Mouse (Mus musculus) heart, adult 8-10 months (tissue): ENCODE data around the gene Pip4k2b. TPM values are rescaled to one million over a fixed set of nuclear protein-coding genes. Genes with fewer than 3 reads are reported as not detected.
A peak's percentile ranks its signal among the peaks of the same experiment; 100 is the strongest.
"Not testable (repeated sequence)": the region's sequence is repeated elsewhere in the genome, so short reads cannot be mapped to it uniquely, and the experiment has no call there.

Experiments used
- DNase-seq: peaks from one replicate; pipeline ENCODE4 v3.0.0; 2022; ENCODE audit warnings: low spot score
- total RNA-seq, 4 experiments: library from RNA; stranded (reverse); gene quantifications; 2 replicates each; pipeline ENCODE4 v1.2.4; 2022

Pip4k2b gene
- 10 to 100 TPM; 21.9 to 26.6 (median 25.6) TPM for total RNA-seq

GRCm38 (mm10) chr11:97744063-97744717 lies at the start of gene Pip4k2b:
TSS of gene Pip4k2b (minus strand) at chr11:97744704.
- DNase-seq, result no peak

GRCm38 (mm10) chr11:97793165-97793564 lies 48.7 kb upstream of the Pip4k2b start:
- peak; percentile 78 for DNase-seq

GRCm38 (mm10) chr11:97790778-97791438 lies 46.4 kb upstream of the Pip4k2b start:
- not testable (repeated sequence) for DNase-seq

GRCm38 (mm10) chr11:97789727-97790126 lies 45.2 kb upstream of the Pip4k2b start:
- DNase-seq, result no peak

- DNase-seq, result no peak
These were observed 43.5 kb upstream of the Pip4k2b start for GRCm38 (mm10) chr11:97787961-97788360.

GRCm38 (mm10) chr11:97782564-97782895 lies 38.0 kb upstream of the Pip4k2b start:
- no peak for DNase-seq

- DNase-seq, result peak; percentile 99
These were observed 37.5 kb upstream of the Pip4k2b start, which contains the start of gene Rpl23 for GRCm38 (mm10) chr11:97781832-97782563. TSS of gene Rpl23 (minus strand) at chr11:97782437.

- no peak for DNase-seq
These were observed 37.0 kb upstream of the Pip4k2b start for GRCm38 (mm10) chr11:97781478-97781831.

- no peak for DNase-seq
These were observed 35.6 kb upstream of the Pip4k2b start for GRCm38 (mm10) chr11:97779968-97780701.

GRCm38 (mm10) chr11:97778918-97779317 lies 34.4 kb upstream of the Pip4k2b start:
- DNase-seq, result no peak

GRCm38 (mm10) chr11:97777129-97777529 lies 32.6 kb upstream of the Pip4k2b start:
- DNase-seq, result no peak

GRCm38 (mm10) chr11:97776497-97777128 lies 32.1 kb upstream of the Pip4k2b start:
- DNase-seq, result no peak

GRCm38 (mm10) chr11:97775808-97776496 lies 31.4 kb upstream of the Pip4k2b start, which contains the start of gene 1700001P01Rik:
TSS of gene 1700001P01Rik (minus strand) at chr11:97775918.
- no peak for DNase-seq

GRCm38 (mm10) chr11:97775186-97775585 lies 30.7 kb upstream of the Pip4k2b start:
- no peak for DNase-seq

GRCm38 (mm10) chr11:97771410-97771809 lies 26.9 kb upstream of the Pip4k2b start:
- DNase-seq, result no peak

- no peak for DNase-seq
These were observed 25.2 kb upstream of the Pip4k2b start for GRCm38 (mm10) chr11:97769704-97770103.

- DNase-seq, result peak; percentile 97
These were observed 21.8 kb upstream of the Pip4k2b start, which contains the start of gene Cwc25 for GRCm38 (mm10) chr11:97766154-97766881. TSS of gene Cwc25 (minus strand) at chr11:97766556.

- no peak for DNase-seq
These were observed 17.1 kb upstream of the Pip4k2b start for GRCm38 (mm10) chr11:97761638-97762037.

GRCm38 (mm10) chr11:97758942-97759341 lies 14.4 kb upstream of the Pip4k2b start:
- DNase-seq, result no peak

GRCm38 (mm10) chr11:97758125-97758524 lies 13.6 kb upstream of the Pip4k2b start:
- no peak for DNase-seq
